Mouse (Mus musculus) MN1 (cell line): ENCODE results near the gene Pagr1b.

ENCODE experiments used
- DNase-seq: peaks from one replicate; pipeline ENCODE4 v3.0.0-alpha.2; 2016; ENCODE audit warnings: low spot score

The Pagr1b gene

DNA sequence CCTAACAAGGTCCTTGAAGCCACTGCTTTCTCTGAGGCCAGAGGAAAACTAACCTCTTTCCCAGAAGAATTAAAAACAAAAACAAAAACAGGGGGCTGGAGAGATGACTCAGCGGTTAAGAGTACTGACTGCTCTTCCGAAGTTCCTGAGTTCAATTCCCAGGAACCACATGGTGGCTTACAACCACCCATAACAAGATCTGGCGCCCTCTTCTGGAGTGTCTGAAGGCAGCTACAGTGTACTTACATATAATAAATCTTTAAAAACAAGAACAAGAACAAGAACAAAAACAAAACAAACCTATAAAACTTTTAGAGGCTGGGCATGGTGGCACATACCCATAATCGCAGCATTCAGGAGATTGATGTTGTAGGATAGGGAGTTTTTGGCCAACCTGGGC, 19.8 kb downstream of the Pagr1b start:
- no peak for DNase-seq

DNA sequence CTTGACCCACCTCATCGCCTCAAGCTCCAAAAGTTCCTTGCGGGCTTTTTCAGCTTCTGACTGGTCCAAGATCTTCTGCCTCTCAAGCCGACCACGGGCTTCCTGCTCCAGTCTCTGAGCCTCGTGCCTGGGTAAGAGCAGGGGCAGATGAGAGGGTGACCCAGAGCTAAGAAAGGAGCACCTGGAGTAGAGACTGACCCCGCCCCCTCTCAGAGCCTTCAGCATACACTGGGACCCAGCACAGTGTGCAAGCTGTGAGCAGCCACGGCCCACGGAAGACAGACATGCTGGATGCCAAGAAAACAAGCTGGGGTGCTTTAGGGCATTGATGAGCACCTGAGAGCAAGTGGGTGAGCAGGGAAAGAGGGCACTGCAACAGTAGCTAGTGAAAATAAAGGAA, 27.5 kb downstream of the Pagr1b start:
- DNase-seq, result no peak

DNA sequence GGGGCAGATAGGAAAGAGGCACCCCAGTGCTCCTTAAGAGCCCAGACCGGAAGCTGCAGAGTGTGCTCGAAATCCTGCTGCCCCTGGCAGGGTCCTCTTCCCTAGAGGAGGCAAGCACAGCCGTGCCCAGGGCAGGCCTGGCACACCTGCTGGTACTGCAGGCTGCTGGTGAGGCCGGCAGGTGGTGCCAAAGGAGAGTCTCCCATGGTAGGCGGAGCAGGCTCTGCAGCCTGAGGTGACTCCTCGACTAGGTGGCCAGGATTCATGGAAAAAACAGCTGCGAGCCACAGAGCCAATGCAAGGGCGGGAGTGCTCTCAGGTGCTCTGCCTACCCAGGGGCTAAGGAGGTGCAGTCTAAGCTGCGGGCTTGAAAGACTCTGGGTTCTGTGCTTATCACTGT, 30.0 kb downstream of the Pagr1b start:
- DNase-seq, result peak; percentile 63

DNA sequence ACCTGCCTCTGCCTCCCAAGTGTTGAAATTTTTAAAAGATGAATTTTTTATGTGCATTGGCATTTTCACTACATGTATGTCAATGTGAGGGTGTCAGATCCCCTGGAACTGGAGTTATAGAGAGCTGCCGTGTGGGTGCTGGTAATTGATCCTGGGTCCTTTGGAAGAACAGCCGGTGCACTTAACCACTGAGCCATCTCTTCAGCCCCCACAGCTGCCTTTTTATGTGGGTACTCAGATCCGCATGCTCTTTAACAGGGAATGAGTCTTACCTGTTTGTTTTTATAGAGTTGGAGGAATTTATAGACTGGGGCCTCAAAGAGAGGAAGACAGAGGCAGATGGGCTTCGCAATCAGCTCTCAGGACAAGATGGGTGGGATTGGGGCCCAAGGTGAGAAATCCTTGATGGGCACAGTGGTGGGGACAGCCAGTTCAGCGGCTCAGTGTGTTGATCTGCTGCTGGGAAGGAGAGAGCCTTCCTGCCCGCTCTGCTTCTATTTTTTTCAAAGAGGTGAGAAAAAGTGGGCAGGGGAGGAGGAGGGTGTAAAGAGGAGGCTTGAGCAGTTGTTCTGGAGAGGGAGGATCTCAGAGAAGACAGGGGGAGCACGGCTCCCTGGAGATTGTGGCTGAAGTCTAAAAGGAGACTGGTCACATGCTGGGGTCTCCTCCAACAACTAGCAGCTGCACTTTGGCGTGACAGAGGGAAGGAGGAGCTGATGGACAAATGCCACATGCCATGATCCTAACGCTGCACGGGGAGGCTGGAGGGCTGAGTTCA, 31.4 kb downstream of the Pagr1b start:
- DNase-seq, result no peak

DNA sequence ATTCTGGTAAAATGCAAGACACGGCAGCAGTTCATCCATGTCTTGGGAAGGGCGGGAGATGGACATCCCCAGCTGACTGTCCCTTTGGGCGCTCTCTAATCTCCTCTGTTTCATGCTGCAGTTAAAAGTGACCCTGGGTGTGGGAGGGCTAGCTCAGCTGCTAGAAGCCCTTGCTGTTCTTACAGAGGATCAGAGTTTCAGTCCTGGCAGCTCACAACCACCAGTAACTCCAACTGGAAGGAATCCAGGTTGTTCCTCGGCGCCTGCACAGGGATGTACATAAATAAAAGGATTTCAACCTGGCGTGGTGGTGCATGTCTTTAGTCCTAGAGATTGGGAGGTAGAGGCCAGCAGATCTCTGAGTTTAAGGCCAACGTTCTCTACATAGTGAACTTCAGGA, 33.2 kb downstream of the Pagr1b start:
- no peak for DNase-seq

DNA sequence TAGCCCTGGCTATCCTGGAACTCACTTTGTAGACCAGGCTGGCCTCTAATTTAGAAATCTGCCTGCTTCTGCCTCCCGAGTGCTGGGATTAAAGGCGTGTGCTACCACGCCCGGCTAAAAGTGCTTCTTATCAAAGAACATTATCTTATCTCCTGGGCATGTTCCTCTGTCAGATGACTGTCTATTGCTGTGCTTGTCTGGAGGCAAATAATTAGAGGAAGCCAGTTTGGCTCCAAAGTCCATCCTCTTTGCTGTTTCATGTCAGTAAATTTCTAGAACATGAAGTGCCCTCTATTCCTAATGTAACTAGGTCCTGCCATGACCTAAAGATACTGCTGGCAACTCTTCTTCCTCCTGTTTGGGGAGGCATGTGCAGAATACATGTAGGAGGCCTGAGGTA, 34.2 kb downstream of the Pagr1b start:
- no peak for DNase-seq

DNA sequence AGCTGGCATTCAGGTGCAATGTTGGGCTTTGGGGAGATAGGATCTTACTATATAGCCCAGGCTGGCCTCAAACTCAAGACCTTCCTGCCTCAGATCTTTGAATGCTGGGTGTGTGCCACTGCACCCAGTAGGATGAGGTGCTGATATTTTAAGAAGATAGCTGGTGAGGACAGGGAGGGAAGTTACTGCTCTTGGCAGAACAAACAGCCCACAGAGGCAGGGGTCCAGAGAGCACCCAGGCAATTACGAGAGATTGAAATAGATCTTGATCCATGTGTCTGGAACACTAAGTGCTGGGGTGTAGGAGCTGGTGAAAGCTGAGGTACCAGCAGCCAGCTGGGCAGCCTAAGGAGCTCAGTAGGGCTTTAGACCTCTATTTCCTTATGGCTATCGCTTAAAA, 34.7 kb downstream of the Pagr1b start:
- no peak for DNase-seq

DNA sequence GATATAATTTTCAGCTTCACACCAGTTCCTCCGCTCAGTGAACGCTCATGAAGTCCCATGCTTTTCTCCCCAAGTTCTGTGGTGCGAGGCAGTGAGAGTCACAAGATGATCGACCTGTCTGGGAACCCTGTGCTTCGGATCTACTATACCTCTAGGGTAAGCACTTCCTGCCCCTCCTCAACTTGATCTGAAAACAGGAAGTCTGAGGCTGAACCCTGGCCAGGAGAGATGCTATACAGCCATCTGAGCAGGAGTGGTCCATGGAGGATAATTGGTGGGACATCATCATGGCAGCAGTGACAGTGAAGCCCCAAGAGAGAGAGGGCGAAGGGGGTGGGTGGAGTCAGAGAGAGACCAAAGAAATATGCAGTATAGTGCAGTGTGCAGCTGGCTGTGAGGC, 37.4 kb downstream of the Pagr1b start:
- DNase-seq, result no peak

DNA sequence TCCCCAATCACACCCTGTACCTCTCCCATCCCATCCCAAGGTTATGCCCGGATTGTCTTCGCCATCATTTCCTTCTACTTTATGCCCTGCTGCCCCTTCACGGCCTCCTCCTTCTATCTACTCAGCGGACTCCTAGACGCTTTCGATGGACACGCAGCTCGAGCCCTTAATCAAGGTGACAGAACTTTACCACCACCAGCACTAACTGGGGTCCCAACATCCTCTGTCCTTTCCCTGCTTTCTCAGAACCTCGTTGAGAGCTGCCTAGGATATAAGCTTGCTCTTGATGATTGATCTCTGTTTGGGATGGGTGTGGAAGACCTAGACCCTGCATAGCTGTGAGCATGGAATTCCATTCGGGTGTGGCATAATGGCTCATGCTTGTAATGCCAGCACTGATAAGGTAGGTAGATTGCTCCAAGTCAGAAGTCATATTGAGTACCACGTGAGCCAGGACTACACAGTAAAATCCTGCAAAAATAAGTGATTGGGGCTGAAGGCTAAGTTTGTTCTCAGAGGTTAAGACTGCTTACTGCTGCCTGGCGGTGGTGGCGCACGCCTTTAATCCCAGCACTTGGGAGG, 39.3 kb downstream of the Pagr1b start:
- DNase-seq, result peak; percentile 30

DNA sequence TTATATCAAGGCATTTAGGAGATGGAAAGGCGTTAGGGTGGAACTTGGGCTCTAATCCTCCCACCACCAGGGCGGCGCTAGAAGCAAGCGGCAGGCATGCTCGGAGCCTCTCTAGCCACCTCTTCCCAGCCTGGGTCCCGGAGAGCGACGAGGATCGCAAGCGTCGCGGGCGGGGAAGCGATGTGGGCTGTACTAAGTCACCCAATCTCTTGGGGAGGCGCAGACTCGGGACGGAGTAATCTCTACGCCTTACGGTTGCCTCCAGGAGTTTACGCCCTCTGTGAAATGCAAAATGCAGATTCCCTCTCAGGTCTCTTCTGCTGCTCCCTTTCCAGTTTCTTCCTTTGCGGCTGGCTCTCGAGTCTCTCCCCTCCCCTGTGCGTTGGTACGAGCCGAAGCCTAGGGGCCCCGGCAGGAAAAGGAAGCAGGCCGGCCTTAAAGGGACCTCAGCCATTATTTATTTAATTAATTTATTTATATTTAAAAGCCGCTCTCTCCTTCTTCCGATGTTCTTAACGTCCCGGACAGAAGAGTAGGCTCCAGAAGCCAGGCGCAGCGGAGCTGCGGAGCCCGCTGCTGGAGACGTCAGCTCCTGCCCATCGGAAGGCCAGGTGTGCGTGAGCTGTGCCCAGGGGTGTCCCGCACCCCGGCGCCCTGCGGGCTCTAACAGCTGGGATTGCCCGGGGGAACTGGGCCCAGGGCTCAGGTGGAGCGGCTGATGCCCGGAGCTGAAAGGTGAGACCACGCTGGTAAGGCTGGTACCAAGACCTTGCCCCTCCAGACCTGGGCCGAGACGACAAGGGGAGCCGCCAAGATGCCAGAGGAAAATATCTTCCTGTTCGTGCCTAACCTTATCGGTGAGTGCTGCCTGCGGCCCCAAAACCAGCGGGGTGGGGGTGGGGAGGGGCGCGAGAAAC, 40.1 kb downstream of the Pagr1b start, which contains the start of gene Cdiptos:
TSS of gene Cdiptos (minus strand) at position 149 of the 917 bp plus-strand sequence.
- DNase-seq, result peak; percentile 97

DNA sequence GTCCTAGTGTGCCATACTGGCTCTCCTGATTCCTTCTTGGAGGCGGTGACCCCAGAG, 40.6 kb downstream of the Pagr1b start, which contains the start of gene Cdipt:
TSS of gene Cdipt (plus strand) at position 22 of the 57 bp plus-strand sequence.
- no peak for DNase-seq

DNA sequence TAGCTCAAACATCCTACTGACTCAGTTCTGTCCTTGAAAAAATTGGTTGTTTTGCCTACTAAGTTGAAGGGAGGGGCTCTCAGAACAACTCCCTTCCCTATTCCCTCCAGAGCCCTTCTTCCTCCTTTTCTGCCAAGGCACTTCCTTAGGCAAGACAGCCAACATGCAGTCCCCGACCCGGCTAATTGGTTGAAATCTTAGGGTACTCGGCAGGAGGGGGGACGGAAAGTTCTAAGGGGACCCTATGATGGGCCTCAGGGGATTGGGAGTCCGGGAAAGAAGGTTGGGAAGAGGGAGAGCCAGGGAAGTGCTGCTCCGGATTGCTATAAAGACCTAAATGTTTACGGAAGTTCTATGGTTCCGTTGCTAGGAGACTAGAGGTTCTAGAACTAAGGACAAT, 40.8 kb downstream of the Pagr1b start:
- DNase-seq, result no peak

DNA sequence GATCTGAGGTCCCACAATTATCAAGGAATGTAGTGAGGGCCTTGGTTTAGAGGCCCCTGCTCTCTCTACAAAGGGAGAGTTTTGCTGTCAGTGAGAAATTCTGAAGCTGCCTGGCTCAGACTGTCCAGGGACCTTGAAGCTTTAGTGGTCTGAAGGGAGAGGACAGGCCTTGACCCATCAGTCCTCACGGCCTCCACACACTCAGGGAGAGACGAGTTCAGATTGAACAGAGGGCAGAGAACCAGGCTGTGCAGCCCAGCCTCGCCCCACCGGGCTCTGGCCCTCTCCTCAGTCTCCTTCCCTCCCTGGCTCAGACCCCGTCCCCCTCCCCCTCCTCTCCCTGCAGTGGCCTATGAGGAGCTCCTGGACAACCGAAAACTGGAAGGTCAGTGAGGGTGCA, 48.9 kb downstream of the Pagr1b start:
- DNase-seq, result no peak

DNA sequence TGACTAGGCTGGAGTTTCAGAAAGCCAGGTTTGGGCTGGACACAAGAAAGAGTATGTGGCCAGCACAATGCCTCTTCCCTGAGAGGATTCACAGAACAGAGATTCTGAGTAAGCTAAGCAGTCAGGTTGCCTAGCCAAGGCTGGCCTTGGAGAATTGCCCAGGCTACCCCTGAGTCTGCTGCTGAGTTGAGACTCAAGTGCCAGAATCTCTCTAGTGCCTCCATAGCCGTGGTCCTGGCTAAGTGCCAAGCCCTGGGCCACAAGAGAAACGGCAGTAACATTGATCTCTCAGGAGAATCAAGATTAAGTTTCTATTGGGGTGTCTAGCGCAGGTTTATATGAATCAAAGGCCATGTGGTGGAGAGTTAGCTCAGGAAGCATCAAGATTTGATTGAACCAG, 50.7 kb downstream of the Pagr1b start:
- DNase-seq, result no peak

DNA sequence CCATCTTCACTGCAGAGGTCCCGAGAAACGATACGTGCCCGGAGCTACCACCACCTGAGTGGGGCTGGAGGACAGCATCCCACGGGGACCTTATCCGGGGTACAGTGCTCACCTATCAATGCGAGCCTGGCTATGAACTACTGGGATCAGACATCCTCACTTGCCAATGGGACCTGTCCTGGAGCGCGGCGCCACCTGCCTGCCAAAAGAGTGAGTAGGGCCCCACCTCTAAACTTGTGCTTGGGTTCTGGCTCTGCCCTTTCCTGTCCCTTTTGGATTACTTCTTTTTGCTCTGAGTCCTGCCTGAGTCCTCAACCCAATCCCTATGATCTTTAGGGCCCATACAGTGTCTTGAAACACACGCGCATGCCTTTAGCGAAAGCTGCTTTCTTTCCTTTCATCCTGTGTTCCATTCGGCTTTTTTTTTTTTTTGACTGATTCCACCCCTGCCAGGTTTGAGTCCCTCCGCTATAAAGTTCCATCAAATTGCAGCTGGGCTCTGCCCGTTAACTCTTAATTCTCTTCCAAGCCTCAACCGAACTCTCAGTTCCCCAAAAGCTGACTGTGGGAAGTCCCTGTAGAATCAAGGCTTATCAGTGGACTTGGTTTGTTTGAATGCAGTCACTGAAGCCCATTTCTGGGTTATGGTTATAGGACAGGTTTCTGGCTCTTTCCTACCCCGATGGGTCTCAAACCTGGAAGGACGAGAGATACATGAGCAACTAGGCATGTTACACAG, 52.6 kb downstream of the Pagr1b start:
- DNase-seq, result no peak

DNA sequence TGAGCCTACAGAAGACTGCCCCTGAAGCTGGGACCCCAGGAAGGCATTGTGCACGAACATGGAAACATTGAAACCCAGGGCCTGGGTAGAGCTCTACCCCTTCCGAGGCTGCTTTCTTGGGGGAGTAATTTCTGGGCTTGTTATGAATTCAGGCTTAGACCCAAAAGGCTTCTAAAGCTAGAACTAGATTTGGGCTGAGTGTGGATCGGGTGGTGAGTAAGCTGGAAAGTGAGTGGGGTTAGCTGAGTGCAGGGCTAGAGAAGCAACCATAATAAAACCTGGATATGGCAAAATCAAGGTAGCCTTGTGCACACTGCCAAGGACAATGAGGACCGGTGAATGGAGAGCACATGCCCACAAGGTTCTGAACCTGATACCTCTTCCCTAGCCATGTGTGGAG, 54.3 kb downstream of the Pagr1b start:
- DNase-seq, result no peak

DNA sequence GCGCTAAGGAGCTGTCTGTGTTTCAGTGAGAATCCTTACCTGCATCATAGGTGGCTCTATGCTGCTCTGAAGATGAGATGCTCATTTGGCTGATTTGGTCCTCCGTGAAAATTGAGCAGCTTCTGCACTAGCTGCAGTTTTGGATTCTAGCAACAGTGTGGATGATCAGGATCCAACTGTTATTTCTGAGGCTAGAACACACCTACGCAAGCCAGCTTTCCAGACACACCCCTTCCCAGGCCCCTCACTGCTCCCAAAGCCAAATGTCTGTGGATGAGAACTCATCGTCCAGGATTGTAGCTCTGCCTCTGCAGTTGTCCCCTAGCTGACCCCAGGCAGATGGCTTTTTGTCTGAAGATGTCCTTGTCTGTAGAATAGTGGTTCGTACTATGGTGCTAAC, 55.2 kb downstream of the Pagr1b start:
- no peak for DNase-seq

DNA sequence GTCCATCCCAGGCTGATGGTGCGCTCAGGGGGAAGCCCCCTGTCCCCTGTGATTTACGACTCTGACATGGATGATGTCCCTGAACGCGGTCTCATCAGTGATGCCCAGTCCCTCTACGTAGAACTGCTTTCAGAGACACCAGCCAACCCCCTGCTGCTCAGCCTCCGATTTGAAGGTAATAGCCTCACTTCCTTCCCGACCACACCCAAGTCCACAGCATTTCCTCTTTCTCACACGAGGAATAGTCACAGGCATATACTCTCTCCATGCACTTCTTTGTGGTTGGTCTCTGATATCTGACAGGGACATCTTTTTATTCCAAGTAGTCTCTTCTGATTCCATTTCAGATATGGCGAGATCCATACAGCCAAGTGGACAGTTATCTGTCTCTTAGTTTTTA, 56.5 kb downstream of the Pagr1b start:
- no peak for DNase-seq

DNA sequence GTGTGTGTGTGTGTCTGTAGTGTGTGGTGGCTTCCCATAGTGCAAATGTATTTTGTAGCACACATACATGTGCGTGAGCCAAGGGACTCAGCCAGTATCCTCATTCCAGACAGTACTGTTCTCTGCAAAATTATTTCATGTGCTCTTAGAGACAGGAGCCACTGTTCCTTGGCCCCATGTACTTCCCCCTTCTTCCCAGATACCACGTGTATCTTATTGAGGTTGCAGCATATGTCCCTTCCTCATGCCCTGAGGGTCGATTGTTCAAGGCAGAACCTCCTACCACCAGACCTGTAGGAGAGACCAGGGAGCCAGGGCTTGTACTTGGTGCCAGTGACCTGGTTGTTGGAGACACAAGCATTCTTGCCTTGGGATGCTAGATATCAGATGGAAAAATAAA, 61.2 kb downstream of the Pagr1b start:
- no peak for DNase-seq

DNA sequence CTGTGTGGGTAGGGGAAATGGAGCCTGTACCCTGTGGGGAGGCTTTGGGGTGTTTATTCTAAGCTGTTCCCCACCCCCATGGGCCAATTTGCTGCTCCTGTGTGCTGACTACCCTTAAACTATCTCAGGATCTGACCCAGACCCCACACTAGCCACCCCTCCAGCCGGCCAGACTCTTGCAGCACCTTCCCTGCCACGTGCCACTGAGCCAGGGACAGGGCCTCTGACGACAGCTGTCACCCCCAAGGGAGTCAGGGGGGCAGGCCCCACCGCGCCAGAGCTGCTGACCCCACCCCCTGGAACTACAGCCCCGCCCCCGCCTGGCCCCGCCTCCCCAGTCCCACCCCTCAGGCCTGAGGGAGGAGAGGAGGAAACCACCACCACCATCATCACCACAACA, 63.6 kb downstream of the Pagr1b start:
- no peak for DNase-seq

DNA sequence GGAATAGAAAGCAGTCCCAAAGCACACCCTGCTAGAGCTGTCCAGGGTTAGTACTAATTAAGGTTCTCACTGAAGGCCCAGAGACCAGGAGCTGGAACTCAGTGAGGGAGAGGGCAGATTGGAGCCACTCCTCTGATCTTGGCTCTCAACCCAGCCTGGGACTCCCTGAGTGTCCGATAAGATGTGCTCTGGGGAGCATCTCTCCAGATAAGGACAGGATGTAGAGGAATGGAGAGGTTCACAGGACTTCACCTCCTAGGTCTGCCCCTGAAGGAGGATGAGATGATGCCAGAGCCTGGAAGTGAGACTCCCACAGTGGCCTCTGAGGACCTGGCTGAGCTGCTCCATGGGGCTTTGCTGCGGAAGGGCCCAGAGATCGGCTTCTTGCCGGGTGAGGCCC, 64.5 kb downstream of the Pagr1b start:
- peak; percentile 39 for DNase-seq
